Mouse (Mus musculus) neural tube, embryonic 12.5 days (tissue): ENCODE measurements around the gene Dcst2. TPM values are rescaled to one million over a fixed set of nuclear protein-coding genes. Genes with fewer than 3 reads are reported as not detected.

Experiments
- ATAC-seq: fragments of 200-750 bp; cut with Nextera tagmentation; 2 replicates; pipeline ENCODE4 v1.8.0; 2017; ENCODE audit warnings: low read depth, mild to moderate bottlenecking, moderate TSS enrichment, moderate library complexity; ENCODE audit not compliant: low FRiP score
- H3K27ac ChIP-seq: fragments of 300-500 bp; sonication (generic); 2 replicates; pipeline ENCODE4 v1.5.1; 2016
- H3K27me3 ChIP-seq: fragments of 300-500 bp; sonication (generic); replicated peaks from 2 replicates; pipeline ENCODE4 v1.6.1; 2016; ENCODE audit warnings: mild to moderate bottlenecking
- H3K36me3 ChIP-seq: fragments of 300-500 bp; sonication (generic); 2 replicates; pipeline ENCODE4 v1.6.1; 2016; ENCODE audit warnings: mild to moderate bottlenecking
- H3K4me1 ChIP-seq: fragments of 300-500 bp; sonication (generic); 2 replicates; pipeline ENCODE4 v1.6.1; 2016
- H3K4me2 ChIP-seq: fragments of 300-500 bp; sonication (generic); replicated peaks from 2 replicates; pipeline ENCODE4 v1.6.1; 2016; ENCODE audit warnings: mild to moderate bottlenecking
- H3K4me3 ChIP-seq: fragments of 300-500 bp; sonication (generic); 2 replicates; pipeline ENCODE4 v1.5.1; 2016
- H3K9ac ChIP-seq: fragments of 300-500 bp; sonication (generic); 2 replicates; pipeline ENCODE4 v1.6.1; 2016; ENCODE audit warnings: mild to moderate bottlenecking
- H3K9me3 ChIP-seq: fragments of 300-500 bp; sonication (generic); 2 replicates; pipeline ENCODE4 v1.6.1; 2016; ENCODE audit warnings: mild to moderate bottlenecking
- WGBS: fragments of 180-500 bp; shearing (Covaris S2); methylation state at CpG from one replicate; pipeline ENCODE4 v1.1.7; 2016; 5-methylcytosine and 5-hydroxymethylcytosine counted together
- polyA plus RNA-seq: library from polyadenylated mRNA; unstranded; fragments of >200 nt; fragmentation: Nextera tagmentation; extraction: Ambion mirVana; gene quantifications from 2 replicates; pipeline ENCODE4 v1.2.1, GENCODE M21; 2016

Gene Dcst2
- polyA plus RNA-seq, 1 experiment from 2014 or later: 0.10 TPM

- Histone ChIP-seq H3K4me1 (peaks cover 60% of the 10 kb centered on the region), H3K36me3 (no peaks in the 10 kb centered on the region), H3K9me3 (no peaks in the 10 kb centered on the region), H3K27me3 (peaks cover 28% of the 10 kb centered on the region), H3K9ac (peak overlapping the region; percentile 91), H3K4me2 (peak overlapping the region; percentile 85), H3K4me3 (peak overlapping the region; percentile 75), H3K27ac (peak overlapping the region; percentile 94)
- ATAC-seq: peak; percentile 45
- under 1% methylated on average over 66 of the region's 66 CpGs for WGBS
These were observed 40.3 kb upstream of the Dcst2 start for GRCm38 (mm10) chr3:89321183-89322130.

GRCm38 (mm10) chr3:89322131-89322500 is 39.7 kb upstream of the Dcst2 start:
- peak overlapping the region; percentile 85 for H3K4me2 ChIP-seq
- ATAC-seq: peak; percentile 7
- no peaks in the 10 kb centered on the region for H3K36me3 ChIP-seq
- peaks cover 27% of the 10 kb centered on the region for H3K27me3 ChIP-seq
- peaks cover 58% of the 10 kb centered on the region for H3K4me1 ChIP-seq
- WGBS: under 1% methylated on average over 14 of the region's 14 CpGs
- no peaks in the 10 kb centered on the region for H3K9me3 ChIP-seq
- peak overlapping the region; percentile 91 for H3K9ac ChIP-seq
- H3K4me3 ChIP-seq: peak overlapping the region; percentile 75
- H3K27ac ChIP-seq: peak overlapping the region; percentile 94

GRCm38 (mm10) chr3:89322514-89323165 is 39.1 kb upstream of the Dcst2 start, which contains the start of gene Efna3:
TSS of gene Efna3 (minus strand) at chr3:89322965.
- H3K4me3 ChIP-seq: peak within 1 kb of the TSS; percentile 75
- no peaks in the 10 kb centered on the region for H3K36me3 ChIP-seq
- under 1% methylated on average over 52 of the region's 53 CpGs for WGBS
- H3K4me2 ChIP-seq: peak within 1 kb of the TSS; percentile 85
- peak within 1 kb of the TSS; percentile 91 for H3K9ac ChIP-seq
- H3K27ac ChIP-seq: peak within 1 kb of the TSS; percentile 94
- H3K9me3 ChIP-seq: no peaks in the 10 kb centered on the region
- H3K27me3 ChIP-seq: peaks cover 26% of the 10 kb centered on the region
- ATAC-seq: peak; percentile 24
- H3K4me1 ChIP-seq: peaks cover 58% of the 10 kb centered on the region

- Histone ChIP-seq H3K4me1 (peaks cover 45% of the 10 kb centered on the region), H3K27ac (no peak overlapping the region), H3K9ac (no peak overlapping the region), H3K27me3 (no peaks in the 10 kb centered on the region; the same call in 1 of the 2 replicates), H3K9me3 (no peaks in the 10 kb centered on the region), H3K4me3 (no peak overlapping the region), H3K36me3 (no peaks in the 10 kb centered on the region), H3K4me2 (no peak overlapping the region)
- 97% methylated on average over 8 of the region's 8 CpGs for WGBS
- no peak for ATAC-seq
These were observed 35.9 kb upstream of the Dcst2 start for GRCm38 (mm10) chr3:89325882-89326281.

- 0 out of 2 replicates have a peak, but pooled peaks have one; percentile 1 for ATAC-seq
- no peaks in the 10 kb centered on the region; the same call in 1 of the 2 replicates for H3K27me3 ChIP-seq
- 26% methylated on average over 9 of the region's 9 CpGs for whole genome bisulfite sequencing
These were observed 34.4 kb upstream of the Dcst2 start for GRCm38 (mm10) chr3:89327371-89327870.

GRCm38 (mm10) chr3:89328623-89329022 is 33.2 kb upstream of the Dcst2 start:
- no peak overlapping the region for H3K27ac ChIP-seq
- H3K9me3 ChIP-seq: no peaks in the 10 kb centered on the region
- 0 out of 2 replicates have a peak overlapping the region, but pooled peaks have one; percentile 29 for H3K9ac ChIP-seq
- ATAC-seq: no peak
- H3K4me3 ChIP-seq: no peak overlapping the region
- no peaks in the 10 kb centered on the region; the same call in 1 of the 2 replicates for H3K27me3 ChIP-seq
- peaks cover under 1% of the 10 kb centered on the region for H3K36me3 ChIP-seq
- H3K4me1 ChIP-seq: peaks cover 53% of the 10 kb centered on the region
- 9% methylated on average over 4 of the region's 4 CpGs for WGBS
- no peak overlapping the region for H3K4me2 ChIP-seq

More at GRCm38 (mm10) chr3:89327371-89327870, 34.4 kb upstream of the Dcst2 start:
- H3K36me3 ChIP-seq: no peaks in the 10 kb centered on the region
- peak overlapping the region; percentile 42 for H3K4me2 ChIP-seq
- peak overlapping the region; percentile 21; the same call in 1 of the 2 replicates for H3K9ac ChIP-seq
- peak overlapping the region; percentile 53; the same call in 1 of the 2 replicates for H3K27ac ChIP-seq
- H3K9me3 ChIP-seq: no peaks in the 10 kb centered on the region
- peaks cover 48% of the 10 kb centered on the region for H3K4me1 ChIP-seq
- H3K4me3 ChIP-seq: no peak overlapping the region

GRCm38 (mm10) chr3:89330346-89330745 is 31.4 kb upstream of the Dcst2 start:
- H3K36me3 ChIP-seq: peaks cover 16% of the 10 kb centered on the region
- H3K4me3 ChIP-seq: no peak overlapping the region
- no peak overlapping the region for H3K27ac ChIP-seq
- no peak overlapping the region for H3K9ac ChIP-seq
- no peaks in the 10 kb centered on the region; the same call in 1 of the 2 replicates for H3K27me3 ChIP-seq
- H3K9me3 ChIP-seq: no peaks in the 10 kb centered on the region
- H3K4me2 ChIP-seq: no peak overlapping the region
- no peak for ATAC-seq
- 47% methylated on average over 3 of the region's 3 CpGs for WGBS
- peaks cover 53% of the 10 kb centered on the region for H3K4me1 ChIP-seq

GRCm38 (mm10) chr3:89330948-89331347 is 30.8 kb upstream of the Dcst2 start:
- H3K9ac ChIP-seq: no peak overlapping the region
- H3K4me1 ChIP-seq: peaks cover 57% of the 10 kb centered on the region
- no peaks in the 10 kb centered on the region; the same call in 1 of the 2 replicates for H3K27me3 ChIP-seq
- H3K27ac ChIP-seq: no peak overlapping the region
- H3K4me3 ChIP-seq: no peak overlapping the region
- no peaks in the 10 kb centered on the region for H3K9me3 ChIP-seq
- H3K4me2 ChIP-seq: 0 out of 2 replicates have a peak overlapping the region, but pooled peaks have one; percentile 12
- peaks cover 16% of the 10 kb centered on the region for H3K36me3 ChIP-seq
- WGBS: 22% methylated on average over 10 of the region's 10 CpGs
- no peak for ATAC-seq

GRCm38 (mm10) chr3:89331561-89331960 is 30.2 kb upstream of the Dcst2 start:
- Histone ChIP-seq H3K4me2 (no peak overlapping the region), H3K27ac (no peak overlapping the region), H3K9ac (0 out of 2 replicates have a peak overlapping the region, but pooled peaks have one; percentile 8), H3K27me3 (no peaks in the 10 kb centered on the region; the same call in 1 of the 2 replicates), H3K4me1 (peaks cover 63% of the 10 kb centered on the region), H3K9me3 (no peaks in the 10 kb centered on the region), H3K36me3 (peaks cover 16% of the 10 kb centered on the region), H3K4me3 (no peak overlapping the region)
- 79% methylated on average over 13 of the region's 13 CpGs for WGBS
- ATAC-seq: no peak

- no peak overlapping the region for H3K9ac ChIP-seq
- H3K27ac ChIP-seq: no peak overlapping the region
These were observed 29.8 kb upstream of the Dcst2 start for GRCm38 (mm10) chr3:89332013-89332412.

GRCm38 (mm10) chr3:89332476-89332875 is 29.3 kb upstream of the Dcst2 start:
- H3K4me2 ChIP-seq: peak overlapping the region; percentile 16; the same call in 1 of the 2 replicates
- H3K9me3 ChIP-seq: no peaks in the 10 kb centered on the region
- H3K27me3 ChIP-seq: no peaks in the 10 kb centered on the region; the same call in 1 of the 2 replicates
- peaks cover 65% of the 10 kb centered on the region for H3K4me1 ChIP-seq
- ATAC-seq: peak; percentile 10; the same call in 1 of the 2 replicates
- 0 out of 2 replicates have a peak overlapping the region, but pooled peaks have one; percentile 8 for H3K9ac ChIP-seq
- 29% methylated on average over 12 of the region's 12 CpGs for WGBS
- H3K27ac ChIP-seq: no peak overlapping the region
- peaks cover 16% of the 10 kb centered on the region for H3K36me3 ChIP-seq
- H3K4me3 ChIP-seq: no peak overlapping the region

More at GRCm38 (mm10) chr3:89332013-89332412, 29.8 kb upstream of the Dcst2 start:
- H3K4me1 ChIP-seq: peaks cover 65% of the 10 kb centered on the region
- H3K4me3 ChIP-seq: no peak overlapping the region
- no peaks in the 10 kb centered on the region for H3K9me3 ChIP-seq
- H3K27me3 ChIP-seq: no peaks in the 10 kb centered on the region; the same call in 1 of the 2 replicates
- peaks cover 16% of the 10 kb centered on the region for H3K36me3 ChIP-seq
- ATAC-seq: no peak
- no peak overlapping the region for H3K4me2 ChIP-seq
- WGBS: 31% methylated on average over 10 of the region's 10 CpGs
